Mouse (Mus musculus) embryonic fibroblast, embryonic 13.5 days (primary cell): ENCODE data around the gene Gm20388.

Experiments
- CTCF ChIP-seq: IDR thresholded peaks from 2 replicates; pipeline ENCODE4 v1.5.1; 2011; ENCODE audit warnings: mild to moderate bottlenecking, control low read depth, low read length, moderate library complexity, borderline replicate concordance; ENCODE audit not compliant: insufficient read depth
- POLR2A ChIP-seq: IDR thresholded peaks from 2 replicates; pipeline ENCODE4 v1.6.1; 2011; ENCODE audit warnings: low read depth, mild to moderate bottlenecking, control low read depth, low read length, moderate library complexity

- TF ChIP-seq CTCF (peak; percentile 64; the same call in 1 of the 2 replicates), POLR2A (no peak)
These were observed 1783.8 kb downstream of the Gm20388 start for GRCm38 (mm10) chr8:121694453-121694852.
